Mouse (Mus musculus) bone marrow, adult 2 months (tissue): ENCODE measurements around the gene Inmt.

Source experiments
- CTCF ChIP-seq: fragments of 200-500 bp; IDR thresholded peaks from 2 replicates; pipeline ENCODE4 v1.5.1; 2011; ENCODE audit warnings: low read length, control low read depth; ENCODE audit not compliant: control insufficient read depth, insufficient read depth
- POLR2A ChIP-seq: fragments of 200-500 bp; IDR thresholded peaks from 2 replicates; pipeline ENCODE4 v1.6.1; 2011; ENCODE audit warnings: low read depth, mild to moderate bottlenecking, control low read depth, low read length, borderline replicate concordance; ENCODE audit not compliant: control insufficient read depth

GRCm38 (mm10) chr6:55179560-55179959, 4.7 kb upstream of the Inmt start:
- TF ChIP-seq CTCF (no peak), POLR2A (no peak)
